Mouse (Mus musculus) myocyte (in vitro differentiated cells): ENCODE data around the gene Nf1.

ENCODE experiments used
- CEBPB ChIP-seq: IDR thresholded peaks from 2 replicates; pipeline ENCODE4 v1.6.1; 2011; ENCODE audit warnings: mild to moderate bottlenecking, moderate library complexity; ENCODE audit not compliant: poor library complexity, insufficient read depth, severe bottlenecking
- E2F4 ChIP-seq: IDR thresholded peaks from one replicate; pipeline ENCODE4 v1.6.1; 2011; ENCODE audit warnings: mild to moderate bottlenecking, control low read depth, moderate library complexity; ENCODE audit not compliant: insufficient read depth
- MAX ChIP-seq: IDR thresholded peaks from one replicate; pipeline ENCODE4 v1.6.1; 2011; ENCODE audit warnings: low read depth, mild to moderate bottlenecking, control low read depth
- MYOD1 ChIP-seq, 3 experiments: IDR thresholded peaks; one replicate each; pipeline ENCODE4 v1.6.1; 2011; ENCODE audit warnings: control low read depth in 2 of 3, low read depth in 2 of 3, mild to moderate bottlenecking in 2 of 3, moderate library complexity in 1 of 3; ENCODE audit not compliant: insufficient read length in 2 of 3, control insufficient read depth in 1 of 3
- POLR2A ChIP-seq: IDR thresholded peaks from one replicate; pipeline ENCODE4 v1.6.1; 2011; ENCODE audit warnings: low read depth, mild to moderate bottlenecking, control low read depth, moderate library complexity; ENCODE audit not compliant: insufficient read length
- REST ChIP-seq: IDR thresholded peaks from one replicate; pipeline ENCODE4 v1.6.1; 2011; ENCODE audit warnings: mild to moderate bottlenecking, control low read depth, moderate library complexity; ENCODE audit not compliant: insufficient read depth, insufficient read length
- SRF ChIP-seq: IDR thresholded peaks from one replicate; pipeline ENCODE4 v1.6.1; 2011; ENCODE audit warnings: low read depth; ENCODE audit not compliant: control insufficient read depth, insufficient read length
- TCF12 ChIP-seq: IDR thresholded peaks from one replicate; pipeline ENCODE4 v1.6.1; 2011; ENCODE audit warnings: mild to moderate bottlenecking, control low read depth; ENCODE audit not compliant: poor library complexity, insufficient read depth, severe bottlenecking
- USF1 ChIP-seq: IDR thresholded peaks from one replicate; pipeline ENCODE4 v1.6.1; 2011; ENCODE audit warnings: low read depth, mild to moderate bottlenecking, control low read depth, moderate library complexity

DNA sequence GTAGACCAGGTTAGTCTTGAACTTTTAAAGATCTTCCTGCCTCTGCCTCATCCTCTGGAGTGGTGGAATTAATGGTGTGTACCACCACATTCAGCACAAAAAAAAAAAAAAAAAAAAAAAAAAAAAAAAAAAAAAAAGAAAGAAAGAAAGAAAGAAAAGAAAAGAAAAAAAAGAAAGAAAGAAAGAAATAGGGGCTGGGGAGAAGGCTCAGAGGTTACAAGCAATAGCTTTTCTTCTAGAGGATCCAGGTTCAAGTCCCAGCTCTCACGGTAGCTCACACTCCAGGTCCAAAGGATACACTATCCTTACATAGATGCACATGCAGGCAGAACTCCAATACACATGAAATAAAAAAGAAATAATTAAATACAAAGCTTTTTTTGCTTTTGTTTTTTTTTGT is 9.9 kb upstream of the Nf1 start:
- no peak for TF ChIP-seq TCF12
- no peak for TF ChIP-seq POLR2A
- no peak for TF ChIP-seq MAX
- TF ChIP-seq MYOD1 (IDR thresholded peaks at IDR 0.05; ENCODE audit: control insufficient read depth in 1 of 3, insufficient read length in 2 of 3, low read depth in 2 of 3), result no peak
- TF ChIP-seq SRF, result no peak
- no peak for TF ChIP-seq USF1
- TF ChIP-seq REST, result no peak
- no peak for TF ChIP-seq E2F4
- no peak for TF ChIP-seq CEBPB
